Mouse (Mus musculus) hindbrain, embryonic 15.5 days (tissue): ENCODE results near the gene Olfr420. TPM values are rescaled to one million over a fixed set of nuclear protein-coding genes. Genes with fewer than 3 reads are reported as not detected.

Experiments
- ATAC-seq: fragments of 200-750 bp; cut with Nextera tagmentation; 2 replicates; pipeline ENCODE4 v1.8.0; 2017; ENCODE audit warnings: low read depth, moderate number of reproducible peaks, moderate TSS enrichment; ENCODE audit not compliant: low FRiP score
- H3K27ac ChIP-seq: fragments of 300-500 bp; sonication (generic); replicated peaks from 2 replicates; pipeline ENCODE4 v1.5.1; 2015; ENCODE audit warnings: mild to moderate bottlenecking, inconsistent platforms
- H3K27me3 ChIP-seq: fragments of 300-500 bp; sonication (generic); 2 replicates; pipeline ENCODE4 v1.6.1; 2015; ENCODE audit warnings: control low read depth, inconsistent platforms
- H3K36me3 ChIP-seq: fragments of 300-500 bp; sonication (generic); 2 replicates; pipeline ENCODE4 v1.6.1; 2015; ENCODE audit warnings: control low read depth, inconsistent platforms
- H3K4me1 ChIP-seq: fragments of 300-500 bp; sonication (generic); replicated peaks from 2 replicates; pipeline ENCODE4 v1.6.1; 2015; ENCODE audit warnings: control low read depth, inconsistent platforms
- H3K4me2 ChIP-seq: fragments of 300-500 bp; sonication (generic); 2 replicates; pipeline ENCODE4 v1.6.1; 2015; ENCODE audit warnings: moderate library complexity, mild to moderate bottlenecking, inconsistent platforms
- H3K4me3 ChIP-seq: fragments of 300-500 bp; sonication (generic); 2 replicates; pipeline ENCODE4 v1.5.1; 2015; ENCODE audit warnings: mild to moderate bottlenecking, inconsistent platforms
- H3K9ac ChIP-seq: fragments of 300-500 bp; sonication (generic); 2 replicates; pipeline ENCODE4 v1.6.1; 2015; ENCODE audit warnings: inconsistent platforms
- H3K9me3 ChIP-seq: fragments of 300-500 bp; sonication (generic); 2 replicates; pipeline ENCODE4 v1.6.1; 2016; ENCODE audit warnings: control low read depth, inconsistent platforms
- WGBS: fragments of 180-500 bp; shearing (Covaris S2); methylation state at CpG from one replicate; pipeline ENCODE4 v1.1.7; 2015; 5-methylcytosine and 5-hydroxymethylcytosine counted together
- polyA plus RNA-seq: library from polyadenylated mRNA; unstranded; fragments of >200 nt; fragmentation: Nextera tagmentation; extraction: Ambion mirVana; gene quantifications from 2 replicates; pipeline ENCODE4 v1.2.1, GENCODE M21; 2015

Olfr420 gene
- polyA plus RNA-seq, 1 experiment from 2014 or later, result not detected

DNA sequence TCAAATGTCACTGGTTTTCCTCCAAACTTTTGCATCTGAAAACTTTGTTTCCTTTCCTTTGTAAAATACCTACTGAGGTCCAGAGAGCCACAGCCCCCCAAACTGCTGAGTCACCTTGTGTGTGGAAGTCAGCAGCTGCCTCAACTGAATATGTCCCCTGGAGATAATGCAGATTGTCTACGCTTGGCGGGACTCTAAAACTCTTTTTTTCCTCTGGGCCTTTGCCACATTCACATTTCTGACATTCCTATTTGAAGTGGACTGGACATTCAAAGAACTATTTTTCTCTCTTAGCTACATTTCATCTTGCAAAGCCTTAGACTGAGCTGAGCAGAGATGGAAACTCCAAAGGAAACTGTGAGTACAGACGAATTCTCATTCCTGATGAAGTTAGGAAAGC lies 17.2 kb downstream of the Olfr420 start, which contains the start of gene Spta1:
TSS of gene Spta1 (plus strand) at position 172 of the 400 bp plus-strand sequence.
- no peak within 1 kb of the TSS for H3K27ac ChIP-seq
- H3K9ac ChIP-seq, result no peak within 1 kb of the TSS
- H3K4me2 ChIP-seq, result no peak within 1 kb of the TSS
- no peaks in the 10 kb centered on the region for H3K36me3 ChIP-seq
- no peak within 1 kb of the TSS for H3K4me3 ChIP-seq
- H3K27me3 ChIP-seq, result no peaks in the 10 kb centered on the region
- H3K4me1 ChIP-seq, result no peaks in the 10 kb centered on the region
- no peak for ATAC-seq
- 16% methylated on average over 3 of the region's 3 CpGs for WGBS
- H3K9me3 ChIP-seq, result no peaks in the 10 kb centered on the region

DNA sequence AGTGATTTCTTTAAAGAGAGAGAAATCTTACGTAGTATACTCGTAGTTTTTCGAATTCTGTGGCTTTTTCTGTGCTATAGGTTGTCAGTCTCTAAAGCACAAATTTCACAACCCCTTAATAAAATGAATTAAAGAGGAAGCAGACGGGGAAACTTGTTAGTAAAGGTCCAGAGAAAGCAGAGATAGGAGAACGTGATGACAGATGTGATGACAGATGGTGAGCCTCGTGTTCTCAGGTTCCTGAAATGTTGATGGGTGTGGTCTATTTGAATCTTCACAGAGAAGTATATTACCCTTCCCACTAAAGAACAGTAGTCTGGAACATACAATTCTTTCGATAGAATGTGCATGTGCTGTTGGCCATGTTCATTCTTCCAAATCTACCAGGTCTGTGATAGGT lies 49.3 kb downstream of the Olfr420 start:
- Histone ChIP-seq H3K36me3 (no peaks in the 10 kb centered on the region), H3K27me3 (no peaks in the 10 kb centered on the region), H3K4me2 (no peak overlapping the region), H3K4me1 (no peaks in the 10 kb centered on the region), H3K9me3 (no peaks in the 10 kb centered on the region), H3K9ac (no peak overlapping the region), H3K27ac (no peak overlapping the region), H3K4me3 (no peak overlapping the region)
- ATAC-seq, result no peak
- WGBS, result 83% methylated on average over 7 of the region's 7 CpGs

Other genes starting within 250 kb of the Olfr420 start
- 0.45 and 2.0 TPM in 2 replicates for gene Ifi211, start 242.6 kb upstream of the Olfr420 start, polyA plus RNA-seq
- gene Mndal, start 213.1 kb upstream of the Olfr420 start, polyA plus RNA-seq, result 0.54 and 1.9 TPM in 2 replicates
- gene Ifi203, start 213.0 kb upstream of the Olfr420 start, polyA plus RNA-seq, result 0.79 and 1.0 TPM in 2 replicates
- gene Ifi202b, start 172.9 kb upstream of the Olfr420 start, polyA plus RNA-seq, result not detected in 2 replicates
- 0.71 TPM in 1 of 2 replicates, not detected in the other for gene Ifi205, start 123.8 kb upstream of the Olfr420 start, polyA plus RNA-seq
- gene Olfr433, start 114.9 kb upstream of the Olfr420 start, polyA plus RNA-seq, result not detected in 2 replicates
- gene Olfr432, start 106.4 kb upstream of the Olfr420 start, polyA plus RNA-seq, result not detected in 2 replicates
- gene Olfr430, start 89.0 kb upstream of the Olfr420 start, polyA plus RNA-seq, result not detected in 2 replicates
- not detected in 2 replicates for gene Olfr429, start 71.3 kb upstream of the Olfr420 start, polyA plus RNA-seq
- not detected in 2 replicates for gene Olfr427, start 58.7 kb upstream of the Olfr420 start, polyA plus RNA-seq
- not detected in 2 replicates for gene Olfr231, start 34.5 kb upstream of the Olfr420 start, polyA plus RNA-seq
- gene Olfr424, start 24.1 kb upstream of the Olfr420 start, polyA plus RNA-seq, result not detected in 2 replicates
- gene Spta1, start 17.1 kb downstream of the Olfr420 start, polyA plus RNA-seq, result 0.12 and 0.18 TPM in 2 replicates
- gene Olfr419, start 96.4 kb downstream of the Olfr420 start, polyA plus RNA-seq, result not detected in 2 replicates
- gene Mptx1, start 174.9 kb downstream of the Olfr420 start, polyA plus RNA-seq, result not detected in 2 replicates
- not detected in 2 replicates for gene Olfr417, start 209.5 kb downstream of the Olfr420 start, polyA plus RNA-seq
- not detected in 2 replicates for gene Olfr248, start 235.4 kb downstream of the Olfr420 start, polyA plus RNA-seq